Mouse (Mus musculus) heart, adult 18-20 months (tissue): Measurements from ENCODE around the gene Babam2. TPM values are rescaled to one million over a fixed set of nuclear protein-coding genes. Genes with fewer than 3 reads are reported as not detected.
A peak's percentile ranks its signal among the peaks of the same experiment; 100 is the strongest.

ENCODE experiments used
- DNase-seq, 2 experiments: peaks; one replicate each; pipeline ENCODE4 v3.0.0; 2021 to 2022; ENCODE audit warnings: mixed read lengths in 1 of 2
- total RNA-seq, 2 experiments: library from RNA; stranded (reverse); gene quantifications; 2 replicates each; pipeline ENCODE4 v1.2.3; 2021

The Babam2 gene
- total RNA-seq, 2 experiments from 2014 or later, result 31.5 to 37.7 TPM

GRCm38 (mm10) chr5:32043153-32043552 lies 345.7 kb downstream of the Babam2 start:
- no peak for DNase-seq

DNA sequence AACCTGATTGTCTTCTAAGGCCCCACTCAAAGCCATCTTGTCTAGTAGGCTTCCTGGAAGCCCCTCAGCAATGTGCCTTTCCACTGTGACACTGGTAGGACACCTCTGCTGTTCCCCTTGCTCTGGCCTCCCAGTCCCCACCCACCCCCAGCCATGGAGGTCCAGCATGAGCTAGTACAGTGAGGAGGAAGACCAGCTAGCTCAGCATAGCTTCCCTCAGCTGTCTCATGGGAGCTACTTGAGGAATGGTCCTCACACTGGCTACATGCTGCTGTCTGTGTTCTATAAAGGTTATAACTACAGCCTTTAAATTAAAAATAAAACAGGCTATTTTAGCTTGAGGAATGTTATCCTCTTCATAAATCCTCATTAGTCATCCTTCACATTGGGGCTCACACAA lies 346.5 kb downstream of the Babam2 start:
- DNase-seq, result no peak

- no peak for DNase-seq
These were observed 354.4 kb downstream of the Babam2 start for GRCm38 (mm10) chr5:32051899-32052298.

GRCm38 (mm10) chr5:32052467-32052866 lies 355.0 kb downstream of the Babam2 start:
- no peak for DNase-seq

- DNase-seq, result no peak
These were observed 356.0 kb downstream of the Babam2 start for GRCm38 (mm10) chr5:32053476-32053875.

GRCm38 (mm10) chr5:32055676-32056075 lies 358.2 kb downstream of the Babam2 start:
- DNase-seq, result no peak

DNA sequence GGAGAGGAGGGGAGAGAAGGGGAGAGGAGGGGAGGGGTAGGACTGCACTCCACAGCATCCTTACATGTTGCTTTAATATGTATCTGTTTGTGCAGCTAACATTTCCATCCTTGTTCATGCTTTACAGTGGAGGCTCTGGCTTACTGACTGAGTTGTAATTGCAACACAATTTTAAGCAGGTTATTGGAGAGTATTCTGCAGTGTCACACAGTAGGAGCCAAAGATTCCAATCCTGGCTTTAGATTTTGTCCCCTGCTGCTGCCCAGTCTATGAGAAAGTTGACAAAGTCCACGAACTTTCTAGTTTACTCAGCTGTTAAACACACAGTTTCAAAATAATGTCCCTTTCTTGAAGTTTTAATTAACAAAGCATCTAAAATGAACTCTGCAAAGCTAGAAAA lies 358.6 kb downstream of the Babam2 start:
- no peak for DNase-seq

DNA sequence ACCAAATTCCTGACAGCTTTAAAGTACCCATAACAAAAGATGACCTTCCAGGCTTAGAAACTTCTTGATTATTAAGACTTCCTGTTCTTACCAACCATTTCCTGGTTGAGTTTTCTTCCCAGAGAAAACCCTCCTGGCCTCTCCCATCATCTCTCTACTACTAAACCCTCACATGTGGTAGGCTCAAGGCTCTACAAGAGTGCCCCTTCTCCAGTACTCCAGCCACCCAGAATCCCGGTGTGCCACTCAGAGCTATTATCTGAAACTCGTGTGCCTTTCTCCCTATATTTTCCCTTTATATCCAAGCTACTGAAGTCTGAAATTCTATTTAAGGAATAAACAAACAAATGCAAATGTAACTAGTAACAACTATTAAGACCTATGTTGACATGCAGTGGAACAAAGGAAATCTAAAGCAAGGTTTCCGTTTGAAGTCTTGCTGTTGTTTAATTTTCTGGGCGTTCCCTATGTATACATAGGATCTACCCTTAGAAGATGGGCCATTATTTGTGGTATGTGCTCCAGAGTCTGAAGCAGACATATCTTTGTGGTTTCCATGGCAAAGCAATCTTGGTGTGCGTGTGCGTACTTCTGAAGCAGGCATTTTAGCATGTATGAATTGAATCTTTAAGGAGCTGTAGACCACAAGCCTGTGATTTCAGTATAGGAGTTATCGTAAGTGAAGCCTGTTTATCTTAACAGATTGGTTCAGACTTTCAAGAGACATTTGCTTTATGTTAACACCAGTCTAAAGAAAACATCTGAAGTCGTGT lies 361.2 kb downstream of the Babam2 start:
- no peak for DNase-seq

DNA sequence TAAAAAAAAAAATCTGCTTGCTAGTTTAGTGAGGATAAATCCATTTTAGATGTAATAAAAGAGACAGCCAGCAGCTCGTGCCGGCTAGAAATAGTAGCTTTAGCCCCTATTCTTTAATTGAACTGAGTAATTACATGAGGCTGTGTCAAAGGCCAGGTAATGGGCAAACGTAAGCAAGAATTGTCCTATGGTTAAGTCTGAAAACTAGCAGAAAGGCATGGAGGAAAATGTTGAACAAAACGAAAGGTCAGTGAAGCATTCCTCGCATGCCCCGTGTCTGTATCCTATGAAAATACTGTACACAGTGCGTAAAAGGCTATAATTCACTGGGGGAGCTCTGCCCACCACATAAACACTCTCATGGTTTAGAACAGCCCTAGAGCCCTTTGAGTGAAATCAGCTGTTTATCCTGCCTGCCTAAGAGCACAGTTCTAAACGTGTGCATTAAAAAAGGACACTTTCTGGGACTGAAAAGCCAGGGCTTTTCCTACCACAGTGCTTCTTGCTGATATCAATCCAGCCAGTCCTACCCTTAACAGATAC lies 361.8 kb downstream of the Babam2 start:
- DNase-seq, result no peak

GRCm38 (mm10) chr5:32060485-32060884 lies 363.0 kb downstream of the Babam2 start:
- no peak for DNase-seq

DNA sequence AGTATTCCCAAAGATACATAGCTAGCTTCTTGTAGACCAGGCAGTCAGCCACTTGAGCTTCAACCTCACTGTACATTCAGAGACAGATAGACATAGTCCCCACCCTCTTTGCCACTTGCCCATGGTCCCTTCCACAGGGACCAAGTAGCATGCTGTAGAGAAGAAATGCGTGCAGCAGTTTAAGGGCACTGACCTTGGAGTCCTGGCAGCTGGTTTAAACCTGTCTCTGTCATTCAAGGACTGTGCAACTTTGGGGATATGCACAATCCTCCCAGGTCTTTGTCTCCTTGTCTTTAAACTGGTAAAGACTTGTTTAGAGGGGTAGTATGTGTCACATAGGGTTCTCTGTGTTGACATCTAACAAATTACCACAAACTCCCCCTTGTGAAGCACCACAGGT lies 364.4 kb downstream of the Babam2 start:
- no peak for DNase-seq

DNA sequence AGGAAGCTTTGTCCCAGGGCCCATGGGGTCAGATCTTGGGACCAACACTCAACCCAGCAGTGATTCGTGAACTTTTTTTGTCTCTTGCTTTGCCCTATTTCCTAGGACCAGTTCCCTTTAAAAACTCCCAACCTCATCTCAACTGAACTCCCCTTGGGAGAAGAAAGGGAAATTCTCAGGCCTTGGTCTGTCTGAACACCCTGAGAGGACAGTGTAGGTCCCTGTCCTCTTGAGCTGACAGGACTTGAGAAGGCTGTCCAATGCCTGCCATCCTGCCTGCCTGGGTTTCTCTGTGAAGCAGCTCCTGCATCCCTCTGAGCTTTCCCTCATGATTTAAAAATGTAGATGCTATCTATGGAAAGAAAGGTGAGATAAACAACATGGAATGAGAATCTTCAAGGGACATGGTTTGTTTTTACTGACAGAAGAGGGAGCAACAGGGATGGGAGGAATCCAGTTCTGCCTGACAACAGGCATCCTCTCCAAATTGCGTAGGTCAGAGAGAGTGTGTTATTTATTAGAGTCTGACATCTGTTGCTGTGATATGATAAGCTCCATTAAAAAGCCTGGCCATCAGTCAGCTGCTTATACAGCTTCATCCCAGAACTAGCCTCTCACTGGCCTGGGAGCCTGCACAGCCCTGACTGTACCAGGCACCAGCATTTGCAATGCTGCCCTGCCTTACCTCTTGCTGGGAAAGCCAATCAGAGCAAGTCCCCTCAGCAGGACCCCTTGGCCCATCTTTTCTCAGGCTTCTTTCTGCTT lies 367.0 kb downstream of the Babam2 start:
- peak in 1 of 2 experiments; percentile 45 for DNase-seq

DNA sequence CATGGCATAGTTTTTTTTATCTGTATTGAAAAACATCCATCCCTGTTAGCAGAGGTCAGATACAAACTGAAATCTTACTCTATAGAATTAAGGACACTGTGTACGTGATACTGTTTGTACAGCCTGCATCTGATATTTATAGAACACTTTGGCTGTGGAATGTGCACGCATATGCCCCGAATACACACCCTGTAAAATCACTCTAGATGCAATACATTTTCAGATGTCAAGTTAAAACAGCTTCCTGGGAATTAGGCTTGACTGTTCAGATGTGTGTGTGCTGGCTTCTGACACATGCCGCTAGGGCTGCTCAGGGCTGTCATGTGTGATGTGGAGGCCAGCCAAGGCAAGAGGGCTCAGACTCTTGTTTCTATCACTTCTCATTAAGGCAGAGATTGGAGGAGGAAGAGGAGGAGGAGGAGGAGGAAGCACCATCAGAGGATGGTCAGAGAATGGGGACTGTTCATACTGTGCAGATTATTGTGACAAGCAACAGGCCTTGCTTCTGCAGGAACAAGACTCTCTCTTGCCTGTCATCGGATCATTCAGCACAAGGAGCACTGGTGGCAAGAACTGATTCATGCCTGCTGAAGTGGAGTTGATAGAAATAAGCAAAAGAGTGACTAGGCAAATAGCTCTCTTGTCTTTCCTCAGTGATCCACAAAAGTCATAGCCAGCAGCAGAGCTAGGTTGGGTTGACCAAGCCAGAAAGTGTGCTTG lies 368.7 kb downstream of the Babam2 start:
- no peak for DNase-seq

DNA sequence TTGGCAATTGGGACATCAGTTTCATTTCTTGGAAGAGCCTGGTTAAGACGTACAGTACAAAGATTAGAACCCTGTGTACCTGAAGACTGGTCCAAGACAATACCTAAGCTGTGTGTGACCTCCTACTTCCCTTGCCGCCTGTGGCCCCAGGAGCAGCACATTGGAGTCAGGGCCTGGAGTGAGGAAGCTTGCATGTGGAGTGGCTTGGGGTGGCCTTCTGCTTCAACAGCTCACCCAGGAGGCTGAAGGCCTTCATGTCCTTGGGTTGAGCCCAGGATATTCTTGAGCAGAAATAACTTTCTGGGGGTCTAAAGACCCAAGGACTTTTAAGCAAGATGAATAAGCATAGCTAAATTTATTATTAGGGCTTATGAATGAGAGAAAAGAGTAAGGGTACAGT lies 369.4 kb downstream of the Babam2 start:
- no peak for DNase-seq

GRCm38 (mm10) chr5:32068616-32069015 lies 371.1 kb downstream of the Babam2 start:
- DNase-seq, result no peak

DNA sequence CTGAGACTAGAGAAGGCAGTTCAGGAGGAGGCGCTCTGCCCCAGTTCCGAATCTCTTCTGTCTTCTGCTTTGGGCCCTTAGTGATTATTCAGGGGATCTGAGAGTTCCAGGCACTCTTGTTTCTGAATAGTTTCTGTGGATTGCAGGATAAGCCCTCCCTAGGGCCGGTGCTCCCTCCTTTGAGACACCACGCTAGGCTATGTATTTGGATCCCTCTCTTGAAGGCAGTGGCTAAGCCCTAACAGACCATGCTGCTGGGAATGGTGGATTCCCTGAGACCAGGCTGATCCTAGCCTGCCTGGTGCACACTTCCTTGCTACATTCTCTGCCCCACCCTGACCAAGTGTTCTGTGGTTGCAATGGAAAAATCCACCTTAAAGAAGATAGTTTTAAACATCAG lies 371.6 kb downstream of the Babam2 start:
- DNase-seq, result no peak

GRCm38 (mm10) chr5:32069566-32070169 lies 372.2 kb downstream of the Babam2 start:
- peak; percentile 54 to 66 for DNase-seq

DNA sequence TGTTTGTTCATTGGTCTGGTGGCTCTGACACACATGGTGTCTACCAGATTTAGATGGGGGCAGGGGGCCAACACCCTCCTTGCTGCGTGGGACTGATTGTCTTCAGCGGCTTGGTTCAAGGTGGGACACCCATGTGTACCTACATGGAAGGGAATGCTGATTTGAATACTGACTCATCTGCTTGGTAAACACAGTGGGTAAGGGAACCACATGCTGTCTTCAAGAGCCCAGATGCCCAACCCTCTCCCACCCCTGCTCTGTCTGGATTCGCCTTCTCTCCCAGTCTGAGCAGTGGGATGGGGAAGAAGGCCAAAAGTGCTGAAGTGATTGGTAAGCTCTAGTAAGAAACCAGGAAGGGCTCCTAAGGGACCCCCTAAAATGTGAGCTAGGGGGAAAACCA lies 373.3 kb downstream of the Babam2 start:
- no peak for DNase-seq

DNA sequence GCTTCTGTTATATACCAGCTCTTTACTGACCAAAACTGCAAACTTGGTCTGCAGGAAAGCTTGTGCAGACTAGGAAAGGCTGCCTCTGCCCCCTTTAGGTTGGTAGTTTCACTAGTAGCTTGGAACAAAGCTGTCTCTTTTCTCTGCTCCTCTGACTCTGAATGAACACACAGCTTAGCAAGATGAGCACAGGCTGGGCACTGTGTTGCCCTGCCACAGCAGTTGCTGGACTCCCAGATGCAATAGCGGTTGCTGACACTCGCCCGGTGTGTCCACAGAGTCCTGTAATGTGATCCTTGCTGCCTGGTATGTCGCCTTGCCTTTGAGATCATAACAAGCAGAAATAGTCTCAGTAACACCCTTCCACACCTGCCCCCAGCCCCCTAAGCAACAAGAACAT lies 373.8 kb downstream of the Babam2 start:
- no peak for DNase-seq

- no peak for DNase-seq
These were observed 374.3 kb downstream of the Babam2 start for GRCm38 (mm10) chr5:32071824-32072223.

GRCm38 (mm10) chr5:32072877-32073276 lies 375.4 kb downstream of the Babam2 start:
- no peak for DNase-seq

DNA sequence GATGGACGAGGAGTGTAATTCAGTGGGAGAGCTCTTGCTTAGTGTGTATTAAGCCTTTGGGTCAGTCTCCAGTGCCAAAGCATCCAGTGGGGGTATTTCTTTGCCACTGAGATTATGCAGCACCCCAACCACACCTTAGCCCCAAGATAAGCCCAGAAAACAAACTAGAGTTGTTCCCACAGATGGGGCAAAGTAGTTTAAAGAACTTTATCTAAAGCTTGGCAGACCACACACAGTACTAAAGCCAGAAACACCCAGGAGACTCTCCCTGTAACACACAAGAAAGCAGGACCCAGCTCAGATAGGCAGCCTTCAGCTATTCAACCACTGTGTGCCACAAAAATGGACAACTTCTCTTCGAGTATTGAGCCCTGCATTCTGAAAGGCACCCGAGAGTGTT lies 376.6 kb downstream of the Babam2 start:
- DNase-seq, result no peak
